Mouse (Mus musculus): ENCODE results near the gene Tmigd3. TPM values are rescaled to one million over a fixed set of nuclear protein-coding genes. Genes with fewer than 3 reads are reported as not detected.
"Not testable (repeated sequence)": the region's sequence is repeated elsewhere in the genome, so short reads cannot be mapped to it uniquely, and the experiment has no call there.

Tmigd3 gene
- polyA plus RNA-seq, 1 experiment, result 0.20 TPM

DNA sequence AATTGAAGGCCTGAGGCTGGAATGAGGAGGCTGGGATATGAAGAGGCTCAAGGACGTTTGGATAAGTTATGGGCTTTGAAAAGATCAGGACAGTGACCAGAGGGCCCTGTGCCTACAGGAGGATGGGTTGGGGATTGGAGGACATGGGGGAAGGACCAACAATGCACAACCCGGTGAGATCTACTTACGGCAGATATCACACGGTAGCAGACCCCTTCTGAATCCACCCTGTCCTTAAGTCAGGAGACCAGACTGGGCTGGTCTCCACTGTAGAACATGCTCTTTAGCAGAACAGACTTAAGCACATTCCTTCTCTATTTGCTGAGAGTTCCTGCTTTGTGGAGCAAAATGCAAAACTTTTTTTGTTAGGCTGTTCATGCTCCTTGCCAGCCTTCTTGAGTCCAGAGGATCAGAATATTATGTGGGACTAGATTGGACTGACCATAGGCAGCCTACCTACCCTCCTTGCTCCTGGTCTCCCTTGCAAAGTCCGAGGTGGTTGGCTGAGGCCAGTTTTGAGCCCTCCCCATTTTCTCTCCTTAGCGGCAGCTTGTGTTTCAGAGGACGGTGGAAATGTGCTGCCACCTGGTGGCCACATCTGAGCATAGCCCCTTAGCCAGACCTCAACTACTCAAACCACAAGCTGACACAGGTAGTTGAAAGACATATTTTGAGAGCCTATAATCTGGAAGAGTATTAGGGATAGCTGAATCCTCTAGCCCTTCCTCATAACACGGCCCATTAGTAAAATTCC lies 28.9 kb downstream of the Tmigd3 start:
- DNase-seq (ENCODE audit: extremely low spot score in 1 of 2, low spot score in 1 of 2), result peak; percentile 62 to 92

DNA sequence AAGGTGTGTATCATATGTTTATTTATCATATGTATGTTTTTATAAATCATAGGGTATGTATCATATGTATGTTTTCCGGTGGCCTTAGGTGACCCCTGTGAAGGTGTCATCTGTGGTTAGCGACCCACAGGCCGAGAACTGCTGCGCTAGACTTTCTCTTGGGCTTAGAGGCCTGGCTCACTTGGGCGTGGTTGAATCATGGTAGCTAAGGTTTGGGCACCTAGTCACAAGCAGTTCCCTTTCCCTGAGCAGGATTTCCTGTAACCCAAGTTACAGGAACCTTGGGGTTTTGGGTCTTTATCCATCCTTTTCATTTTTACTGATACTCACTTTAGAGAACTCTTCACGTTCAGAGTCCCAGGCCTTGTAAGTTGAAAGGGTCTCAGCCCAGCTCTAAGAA lies 29.6 kb downstream of the Tmigd3 start:
- DNase-seq (ENCODE audit: extremely low spot score in 1 of 2, low spot score in 1 of 2), result no peak

GRCm38 (mm10) chr3:105900716-105901115 lies 30.0 kb downstream of the Tmigd3 start:
- no peak for DNase-seq (ENCODE audit: extremely low spot score in 1 of 2, low spot score in 1 of 2)

DNA sequence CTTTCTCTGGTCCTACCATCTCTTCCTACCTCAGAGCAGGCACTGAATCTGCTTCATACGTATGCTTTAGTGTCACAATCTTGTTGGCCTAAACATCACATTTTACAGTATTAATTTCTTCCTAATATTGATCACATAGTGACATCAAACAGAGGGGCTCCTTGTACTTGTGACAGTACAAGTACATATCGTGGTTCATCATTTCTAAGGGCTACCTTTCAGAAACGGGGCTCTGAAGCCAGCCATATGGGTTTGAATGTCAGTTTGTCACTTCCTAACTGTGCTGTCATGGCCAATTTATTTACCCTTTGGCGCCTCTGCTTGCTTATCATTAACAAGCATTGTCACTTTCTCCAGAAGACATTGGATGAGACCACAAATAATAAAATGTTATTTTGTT lies 30.8 kb downstream of the Tmigd3 start:
- no peak for DNase-seq (ENCODE audit: extremely low spot score in 1 of 2, low spot score in 1 of 2)

DNA sequence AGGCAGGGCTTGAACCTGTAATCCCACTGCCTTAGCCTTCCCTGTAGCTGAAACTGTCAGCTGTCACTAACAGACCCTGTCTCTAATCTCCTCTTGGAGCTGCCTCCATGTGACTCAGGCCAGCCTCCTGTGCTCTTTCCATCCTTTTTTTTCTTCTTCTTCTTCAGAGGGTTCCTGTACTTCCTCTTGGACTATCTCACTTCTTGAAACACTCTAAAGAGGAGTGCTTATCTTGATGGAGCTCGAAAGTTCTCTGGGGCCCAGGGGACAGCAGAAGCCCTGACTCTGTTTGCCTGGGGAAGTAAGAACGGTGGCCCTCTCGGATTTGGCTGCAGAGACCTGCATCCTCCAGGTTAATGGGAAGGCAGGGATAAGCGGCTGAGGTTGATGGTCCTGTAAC lies 33.5 kb downstream of the Tmigd3 start:
- no peak for DNase-seq (ENCODE audit: extremely low spot score in 1 of 2, low spot score in 1 of 2)

- DNase-seq (ENCODE audit: extremely low spot score in 1 of 2, low spot score in 1 of 2), result no peak
Measured at GRCm38 (mm10) chr3:105904721-105905120, 34.0 kb downstream of the Tmigd3 start.

GRCm38 (mm10) chr3:105907956-105908655 lies 37.4 kb downstream of the Tmigd3 start:
- no peak for DNase-seq (ENCODE audit: extremely low spot score in 1 of 2, low spot score in 1 of 2)

- DNase-seq (ENCODE audit: extremely low spot score in 1 of 2, low spot score in 1 of 2), result no peak
Measured at GRCm38 (mm10) chr3:105908976-105909375, 38.3 kb downstream of the Tmigd3 start.

GRCm38 (mm10) chr3:105910519-105911190 lies 40.0 kb downstream of the Tmigd3 start:
- DNase-seq (ENCODE audit: extremely low spot score in 1 of 2, low spot score in 1 of 2), result no peak

DNA sequence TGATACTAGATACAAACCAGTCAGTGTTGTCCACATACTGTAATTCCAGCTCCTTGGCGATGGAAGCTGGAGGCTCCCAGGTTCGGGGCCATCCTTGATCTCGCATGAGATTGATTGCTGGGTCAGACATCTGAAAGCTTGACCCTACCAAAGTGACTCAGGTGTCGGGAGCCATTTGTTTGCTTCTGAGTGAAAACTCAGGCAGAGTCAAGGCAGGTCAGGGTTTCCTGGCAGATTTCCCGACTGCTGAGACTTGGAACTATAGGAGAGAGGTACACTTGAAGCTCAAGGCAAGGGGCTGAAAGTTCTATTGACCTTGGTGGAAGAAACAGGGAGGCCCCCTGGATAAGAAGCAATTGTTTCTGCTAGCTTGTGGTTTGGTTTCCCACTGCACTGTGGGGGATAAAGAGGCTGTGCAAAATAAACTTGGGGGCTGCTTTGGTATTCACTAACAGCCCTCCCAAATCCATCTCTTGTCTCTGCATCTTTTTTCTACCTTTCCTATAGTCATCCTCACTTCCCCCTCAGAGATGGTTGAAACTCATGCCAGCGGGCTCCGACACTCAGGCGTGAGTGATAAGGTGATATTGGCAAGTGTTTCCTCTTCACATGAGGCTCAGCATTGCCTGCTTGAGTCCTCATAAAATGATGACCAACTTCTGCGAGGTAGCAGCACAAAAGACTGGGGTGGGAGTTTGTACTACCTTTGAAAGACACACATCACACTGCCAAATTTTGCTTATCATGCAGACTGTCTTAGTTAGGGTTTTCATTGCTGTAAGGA lies 41.6 kb downstream of the Tmigd3 start:
- no peak for DNase-seq (ENCODE audit: extremely low spot score in 1 of 2, low spot score in 1 of 2)

- DNase-seq (ENCODE audit: extremely low spot score in 1 of 2, low spot score in 1 of 2), result no peak
Measured at GRCm38 (mm10) chr3:105913839-105914681, 43.4 kb downstream of the Tmigd3 start.

DNA sequence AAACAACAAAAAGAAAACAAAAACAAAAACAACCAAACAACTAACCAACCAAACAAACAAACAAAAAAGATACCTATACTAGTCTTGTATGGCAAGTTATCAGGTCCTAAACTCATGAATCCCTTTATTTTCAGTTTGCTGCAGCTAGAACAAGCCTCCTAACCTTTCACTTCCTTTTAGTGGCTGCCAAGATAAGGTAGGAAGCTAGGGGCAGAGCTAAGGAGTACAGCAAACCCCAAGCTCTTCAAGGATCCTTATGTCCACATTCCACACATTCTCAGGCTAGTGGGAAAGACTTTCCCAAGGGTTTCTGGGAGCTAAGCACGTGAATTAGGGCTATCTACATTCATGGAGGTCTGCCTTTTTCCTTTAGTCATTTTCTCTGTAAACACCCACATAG lies 44.6 kb downstream of the Tmigd3 start:
- no peak for DNase-seq (ENCODE audit: extremely low spot score in 1 of 2, low spot score in 1 of 2)

GRCm38 (mm10) chr3:105916455-105916854 lies 45.8 kb downstream of the Tmigd3 start:
- not testable (repeated sequence) for DNase-seq (ENCODE audit: extremely low spot score in 1 of 2, low spot score in 1 of 2)

DNA sequence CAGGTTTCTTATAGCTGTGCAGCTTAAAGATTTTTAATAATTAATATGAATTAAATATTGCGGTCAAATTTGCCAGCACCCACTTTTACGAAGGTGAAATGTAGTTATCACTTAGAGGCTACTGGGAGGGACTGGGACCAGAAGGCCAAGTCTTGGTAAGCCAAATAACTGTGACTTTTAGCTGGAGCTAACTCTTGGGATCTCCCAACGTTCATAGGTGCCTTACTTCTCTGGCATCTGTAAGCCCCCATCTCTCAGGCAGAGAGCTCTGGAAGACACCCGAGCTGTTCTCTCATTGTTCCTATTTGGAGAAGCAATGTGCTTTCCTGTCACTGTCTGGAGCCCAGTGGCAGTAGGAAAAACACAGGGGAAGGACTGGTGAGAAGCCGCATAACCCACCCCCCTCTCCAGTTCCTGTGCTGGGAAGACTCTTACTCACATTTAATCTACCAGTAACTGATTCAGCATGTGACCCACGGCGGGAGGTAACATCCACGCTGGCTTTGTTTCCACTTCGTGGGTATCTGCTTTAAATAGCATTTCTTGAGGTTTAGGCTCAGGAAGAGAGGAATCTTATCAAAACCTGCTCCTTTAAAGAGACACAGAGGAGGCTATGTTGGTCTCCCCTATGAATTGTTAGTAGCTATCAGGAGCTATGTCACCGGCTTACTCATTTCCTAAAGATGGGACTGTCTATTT lies 47.1 kb downstream of the Tmigd3 start:
- DNase-seq (ENCODE audit: extremely low spot score in 1 of 2, low spot score in 1 of 2), result no peak

- DNase-seq (ENCODE audit: extremely low spot score in 1 of 2, low spot score in 1 of 2), result no peak
Measured at GRCm38 (mm10) chr3:105918355-105918745, 47.6 kb downstream of the Tmigd3 start.

GRCm38 (mm10) chr3:105920743-105921142 lies 50.0 kb downstream of the Tmigd3 start:
- not testable (repeated sequence) for DNase-seq (ENCODE audit: extremely low spot score in 1 of 2, low spot score in 1 of 2)

- no peak for DNase-seq (ENCODE audit: extremely low spot score in 1 of 2, low spot score in 1 of 2)
Measured at GRCm38 (mm10) chr3:105921959-105922358, 51.3 kb downstream of the Tmigd3 start.

GRCm38 (mm10) chr3:105924616-105925015 lies 53.9 kb downstream of the Tmigd3 start:
- no peak for DNase-seq (ENCODE audit: extremely low spot score in 1 of 2, low spot score in 1 of 2)

DNA sequence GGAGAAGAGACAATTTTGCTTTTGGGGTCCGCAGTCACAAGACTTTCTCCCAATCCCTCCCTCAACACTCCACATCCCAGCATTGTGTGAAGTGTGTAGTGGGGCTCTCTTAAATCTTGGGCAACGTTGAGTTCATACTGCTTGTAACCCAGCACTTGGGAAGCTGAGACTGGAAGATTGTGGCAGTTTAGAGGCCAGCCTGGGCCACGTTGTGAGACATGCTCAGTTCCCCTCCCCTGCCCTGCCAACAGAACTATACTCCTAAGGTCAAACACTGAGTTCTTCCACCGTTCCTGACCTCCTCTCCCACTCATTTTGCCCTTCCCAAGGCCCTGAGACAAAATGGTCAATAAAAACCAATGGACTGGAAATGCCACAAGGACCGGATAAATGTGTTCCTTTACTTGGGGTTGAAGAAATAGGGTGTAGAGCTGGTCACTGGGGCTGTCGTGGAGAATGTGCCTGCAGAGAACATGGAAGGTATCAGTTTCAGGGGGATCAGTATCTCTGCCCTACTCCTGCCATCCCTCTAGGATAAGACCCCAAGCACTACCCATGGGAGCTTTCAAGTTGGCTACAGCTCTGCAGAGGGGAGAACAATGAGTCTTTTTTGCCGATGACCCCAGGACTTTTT lies 57.0 kb downstream of the Tmigd3 start:
- DNase-seq (ENCODE audit: extremely low spot score in 1 of 2, low spot score in 1 of 2), result no peak
